Mouse (Mus musculus) intestine, embryonic 15.5 days (tissue): ENCODE measurements at regions not wholly inside any gene's neighbourhood (a gene's known extent, or its start where the extent isn't known, plus 50 kb on each side); places are given as distances from the start of the nearest gene placed in this dataset.

Source experiments
- ATAC-seq: fragments of 200-750 bp; cut with Nextera tagmentation; 2 replicates; pipeline ENCODE4 v1.8.0; 2017; ENCODE audit warnings: moderate TSS enrichment, moderate library complexity
- H3K27ac ChIP-seq: fragments of 300-500 bp; sonication (generic); 2 replicates; pipeline ENCODE4 v1.5.1; 2015; ENCODE audit warnings: mild to moderate bottlenecking, inconsistent platforms
- H3K27me3 ChIP-seq: fragments of 300-500 bp; sonication (generic); replicated peaks from 2 replicates; pipeline ENCODE4 v1.6.1; 2015; ENCODE audit warnings: inconsistent platforms
- H3K36me3 ChIP-seq: fragments of 300-500 bp; sonication (generic); 2 replicates; pipeline ENCODE4 v1.6.1; 2015; ENCODE audit warnings: inconsistent platforms
- H3K4me1 ChIP-seq: fragments of 300-500 bp; sonication (generic); replicated peaks from 2 replicates; pipeline ENCODE4 v1.6.1; 2015; ENCODE audit warnings: inconsistent platforms
- H3K4me2 ChIP-seq: fragments of 300-500 bp; sonication (generic); replicated peaks from 2 replicates; pipeline ENCODE4 v1.6.1; 2015; ENCODE audit warnings: mild to moderate bottlenecking, inconsistent platforms
- H3K4me3 ChIP-seq: fragments of 300-500 bp; sonication (generic); replicated peaks from 2 replicates; pipeline ENCODE4 v1.5.1; 2015; ENCODE audit warnings: inconsistent platforms
- H3K9ac ChIP-seq: fragments of 300-500 bp; sonication (generic); 2 replicates; pipeline ENCODE4 v1.6.1; 2015; ENCODE audit warnings: inconsistent platforms
- H3K9me3 ChIP-seq: fragments of 300-500 bp; sonication (generic); 2 replicates; pipeline ENCODE4 v1.6.1; 2016; ENCODE audit warnings: inconsistent platforms
- WGBS: fragments of 180-500 bp; shearing (Covaris S2); methylation state at CpG from one replicate; pipeline ENCODE4 v1.1.7; 2015; 5-methylcytosine and 5-hydroxymethylcytosine counted together

- Histone ChIP-seq H3K4me2 (no peak overlapping the region), H3K36me3 (no peaks in the 10 kb centered on the region), H3K4me3 (no peak overlapping the region), H3K27me3 (no peaks in the 10 kb centered on the region), H3K9me3 (no peaks in the 10 kb centered on the region), H3K9ac (no peak overlapping the region), H3K4me1 (no peaks in the 10 kb centered on the region), H3K27ac (no peak overlapping the region)
- 91% methylated on average over 2 of the region's 2 CpGs for WGBS
- no peak for ATAC-seq
Observed at GRCm38 (mm10) chr13:26109013-26109412, 661.0 kb downstream of the Hdgfl1 start.

GRCm38 (mm10) chr13:26088727-26089126 is 681.2 kb downstream of the Hdgfl1 start:
- no peaks in the 10 kb centered on the region for H3K4me1 ChIP-seq
- no peak for ATAC-seq
- no peaks in the 10 kb centered on the region for H3K9me3 ChIP-seq
- no peaks in the 10 kb centered on the region for H3K36me3 ChIP-seq
- no peak overlapping the region for H3K4me3 ChIP-seq
- H3K27me3 ChIP-seq, result no peaks in the 10 kb centered on the region
- no peak overlapping the region for H3K27ac ChIP-seq
- no peak overlapping the region for H3K4me2 ChIP-seq
- WGBS, result 72% methylated on average over 3 of the region's 3 CpGs
- no peak overlapping the region for H3K9ac ChIP-seq

- Histone ChIP-seq H3K36me3 (no peaks in the 10 kb centered on the region), H3K4me3 (no peak overlapping the region), H3K27ac (no peak overlapping the region), H3K4me2 (no peak overlapping the region), H3K4me1 (no peaks in the 10 kb centered on the region), H3K9me3 (no peaks in the 10 kb centered on the region), H3K27me3 (no peaks in the 10 kb centered on the region), H3K9ac (no peak overlapping the region)
- WGBS, result 83% methylated on average over 2 of the region's 2 CpGs
- no peak for ATAC-seq
Observed at GRCm38 (mm10) chr13:26080814-26081213, 689.2 kb downstream of the Hdgfl1 start.

GRCm38 (mm10) chr13:26080302-26080701 is 689.7 kb downstream of the Hdgfl1 start:
- no peaks in the 10 kb centered on the region for H3K4me1 ChIP-seq
- no peaks in the 10 kb centered on the region for H3K36me3 ChIP-seq
- H3K9me3 ChIP-seq, result no peaks in the 10 kb centered on the region
- H3K27ac ChIP-seq, result no peak overlapping the region
- H3K4me2 ChIP-seq, result no peak overlapping the region
- no peak for ATAC-seq
- H3K27me3 ChIP-seq, result no peaks in the 10 kb centered on the region
- H3K9ac ChIP-seq, result no peak overlapping the region
- no peak overlapping the region for H3K4me3 ChIP-seq
- 52% methylated on average over 4 of the region's 4 CpGs for WGBS

GRCm38 (mm10) chr13:26079362-26079761 is 690.6 kb downstream of the Hdgfl1 start:
- H3K4me2 ChIP-seq, result no peak overlapping the region
- H3K4me1 ChIP-seq, result no peaks in the 10 kb centered on the region
- no peaks in the 10 kb centered on the region for H3K9me3 ChIP-seq
- 97% methylated on average over 1 of the region's 1 CpGs for WGBS
- no peak overlapping the region for H3K9ac ChIP-seq
- H3K4me3 ChIP-seq, result no peak overlapping the region
- H3K36me3 ChIP-seq, result no peaks in the 10 kb centered on the region
- no peaks in the 10 kb centered on the region for H3K27me3 ChIP-seq
- no peak for ATAC-seq
- no peak overlapping the region for H3K27ac ChIP-seq

- no peak overlapping the region for H3K27ac ChIP-seq
- ATAC-seq, result no peak
- no peaks in the 10 kb centered on the region for H3K36me3 ChIP-seq
- H3K4me3 ChIP-seq, result no peak overlapping the region
- H3K27me3 ChIP-seq, result no peaks in the 10 kb centered on the region
- H3K9ac ChIP-seq, result no peak overlapping the region
- H3K9me3 ChIP-seq, result no peaks in the 10 kb centered on the region
- no peaks in the 10 kb centered on the region for H3K4me1 ChIP-seq
- WGBS, result 26% methylated on average over 2 of the region's 2 CpGs
- no peak overlapping the region for H3K4me2 ChIP-seq
Observed at GRCm38 (mm10) chr13:26061322-26061721, 708.6 kb downstream of the Hdgfl1 start.

- Histone ChIP-seq H3K27me3 (no peaks in the 10 kb centered on the region), H3K27ac (no peak overlapping the region), H3K36me3 (no peaks in the 10 kb centered on the region), H3K9ac (no peak overlapping the region), H3K4me1 (no peaks in the 10 kb centered on the region), H3K9me3 (no peaks in the 10 kb centered on the region), H3K4me2 (no peak overlapping the region), H3K4me3 (no peak overlapping the region)
- no peak for ATAC-seq
Observed at GRCm38 (mm10) chr13:26037699-26038098, 732.3 kb downstream of the Hdgfl1 start.

- no peak overlapping the region for H3K4me2 ChIP-seq
- no peak for ATAC-seq
- H3K9ac ChIP-seq, result no peak overlapping the region
- H3K4me3 ChIP-seq, result no peak overlapping the region
- H3K4me1 ChIP-seq, result no peaks in the 10 kb centered on the region
- no peaks in the 10 kb centered on the region for H3K36me3 ChIP-seq
- H3K27ac ChIP-seq, result no peak overlapping the region
- H3K9me3 ChIP-seq, result no peaks in the 10 kb centered on the region
- H3K27me3 ChIP-seq, result no peaks in the 10 kb centered on the region
- 38% methylated on average over 3 of the region's 3 CpGs for WGBS
Observed at GRCm38 (mm10) chr13:26026386-26026785, 743.6 kb downstream of the Hdgfl1 start.

- Histone ChIP-seq H3K36me3 (no peaks in the 10 kb centered on the region), H3K9me3 (no peaks in the 10 kb centered on the region), H3K27ac (no peak overlapping the region), H3K9ac (no peak overlapping the region), H3K4me1 (no peaks in the 10 kb centered on the region), H3K4me3 (no peak overlapping the region), H3K4me2 (no peak overlapping the region), H3K27me3 (no peaks in the 10 kb centered on the region)
- ATAC-seq, result no peak
Observed at GRCm38 (mm10) chr13:26024696-26025095, 745.3 kb downstream of the Hdgfl1 start.

GRCm38 (mm10) chr13:26020491-26020890 is 749.5 kb downstream of the Hdgfl1 start:
- H3K4me3 ChIP-seq, result no peak overlapping the region
- ATAC-seq, result no peak
- H3K27me3 ChIP-seq, result no peaks in the 10 kb centered on the region
- H3K9me3 ChIP-seq, result no peaks in the 10 kb centered on the region
- H3K9ac ChIP-seq, result no peak overlapping the region
- H3K27ac ChIP-seq, result no peak overlapping the region
- H3K36me3 ChIP-seq, result no peaks in the 10 kb centered on the region
- WGBS, result 85% methylated on average over 2 of the region's 2 CpGs
- no peak overlapping the region for H3K4me2 ChIP-seq
- H3K4me1 ChIP-seq, result no peaks in the 10 kb centered on the region

GRCm38 (mm10) chr13:26009131-26009530 is 738.8 kb upstream of the Nrsn1 start:
- Histone ChIP-seq H3K4me3 (no peak overlapping the region), H3K4me2 (no peak overlapping the region), H3K9me3 (no peaks in the 10 kb centered on the region), H3K36me3 (no peaks in the 10 kb centered on the region), H3K27me3 (no peaks in the 10 kb centered on the region), H3K27ac (no peak overlapping the region), H3K4me1 (no peaks in the 10 kb centered on the region), H3K9ac (no peak overlapping the region)
- no peak for ATAC-seq
- WGBS, result 95% methylated on average over 1 of the region's 1 CpGs

GRCm38 (mm10) chr13:26004768-26005560 is 734.7 kb upstream of the Nrsn1 start:
- H3K36me3 ChIP-seq, result no peaks in the 10 kb centered on the region
- no peaks in the 10 kb centered on the region for H3K9me3 ChIP-seq
- no peak overlapping the region for H3K4me3 ChIP-seq
- WGBS, result 84% methylated on average over 7 of the region's 7 CpGs
- ATAC-seq, result no peak
- H3K27ac ChIP-seq, result no peak overlapping the region
- H3K4me1 ChIP-seq, result no peaks in the 10 kb centered on the region
- no peak overlapping the region for H3K9ac ChIP-seq
- H3K27me3 ChIP-seq, result no peaks in the 10 kb centered on the region
- no peak overlapping the region for H3K4me2 ChIP-seq

- H3K36me3 ChIP-seq, result no peaks in the 10 kb centered on the region
- H3K4me2 ChIP-seq, result no peak overlapping the region
- H3K9me3 ChIP-seq, result no peaks in the 10 kb centered on the region
- no peak overlapping the region for H3K4me3 ChIP-seq
- H3K27ac ChIP-seq, result no peak overlapping the region
- H3K4me1 ChIP-seq, result no peaks in the 10 kb centered on the region
- WGBS, result 67% methylated on average over 1 of the region's 1 CpGs
- H3K9ac ChIP-seq, result no peak overlapping the region
- ATAC-seq, result no peak
- H3K27me3 ChIP-seq, result no peaks in the 10 kb centered on the region
Observed at GRCm38 (mm10) chr13:25993526-25993925, 723.2 kb upstream of the Nrsn1 start.
